In the genomic region with DNA sequence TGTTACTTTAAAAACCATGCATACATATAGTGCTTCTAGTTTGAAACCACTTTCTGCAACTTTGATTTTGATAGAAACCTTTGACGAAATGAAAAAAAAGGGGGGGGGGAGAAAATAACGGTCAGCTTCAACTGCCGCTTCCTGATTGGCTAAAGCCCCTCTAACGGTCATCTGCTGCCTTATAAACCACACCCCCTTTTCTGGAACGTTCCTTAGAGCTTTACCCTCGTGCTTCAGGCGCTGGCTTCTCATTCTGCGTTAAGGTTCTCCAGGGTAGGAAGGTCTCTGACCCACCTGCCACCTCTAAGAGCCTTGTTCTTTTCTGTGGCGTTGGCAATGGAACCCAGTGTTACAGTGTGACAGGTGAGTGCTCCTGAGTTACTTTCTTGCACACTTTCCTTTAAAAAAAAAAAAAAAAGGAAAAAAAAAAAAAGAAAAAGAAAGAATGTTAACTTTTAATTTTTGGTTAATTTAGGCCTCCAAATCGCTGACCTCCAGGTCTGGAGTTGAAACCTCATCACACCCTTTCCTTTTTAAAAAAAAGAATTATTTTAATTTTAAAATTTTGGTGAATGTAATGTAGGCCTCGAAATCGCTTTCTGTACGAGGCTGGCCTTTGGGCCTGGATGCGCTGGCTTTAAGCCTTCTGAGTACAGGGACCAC, we compare ENCODE assay signal across 8 mouse cellular contexts. TPM values are rescaled to one million over a fixed set of nuclear protein-coding genes. Genes with fewer than 3 reads are reported as not detected.
DNase-seq lines count a peak whose midpoint lies in the region; ATAC-seq and TF ChIP-seq lines count a peak whose summit lies in the region.

A gene (plus strand): TSS at position 275 of the 663 bp plus-strand sequence.

- peak within 1 kb of the TSS; percentile 53; the same call in 1 of the 2 replicates for H3K27ac ChIP-seq in kidney, adult 2 months (ENCODE audit: insufficient read depth, low read depth, low read length)
- peak within 1 kb of the TSS; percentile 86 for H3K27ac ChIP-seq in midbrain, postnatal 0 days (ENCODE audit: low read depth, low read length)

- no peak for TF ChIP-seq CTCF in kidney, adult 2 months (conservative IDR thresholded peaks at IDR 0.05; ENCODE audit: insufficient read depth, insufficient read length, low read depth, low read length)
- TF ChIP-seq CTCF in midbrain, postnatal 0 days (IDR thresholded peaks at IDR 0.05), result no peak

- peak within 1 kb of the TSS; percentile 81 for H3K9ac ChIP-seq in midbrain, postnatal 0 days (replicated peaks; ENCODE audit: low read length, poor library complexity, severe bottlenecking)

- DNase-seq in kidney, adult 2 months, result no peak
- DNase-seq in kidney, adult 8-10 months, result no peak
- peak; percentile 11 to 33 for DNase-seq in adrenal gland, adult (ENCODE audit: inconsistent age in 2 of 2, low spot score in 1 of 2)
- DNase-seq in heart, postnatal 10 days, result no peak
- DNase-seq in left cerebral cortex, postnatal 14 days (ENCODE audit: low spot score in 2 of 2), result peak in 1 of 2 experiments; percentile 4
- peak; percentile 10 for DNase-seq in midbrain, postnatal 0 days (ENCODE audit: low spot score)

- 65% methylated on average over 14 of the region's 14 CpGs for WGBS in kidney, adult 2 months
- WGBS in midbrain, postnatal 0 days, result 60% methylated on average over 14 of the region's 14 CpGs

- H3K9me3 ChIP-seq in erythroblast, embryonic 14.5 days (ENCODE audit: control insufficient read depth, low read length), result no peaks in the 10 kb centered on the region
- no peaks in the 10 kb centered on the region for H3K9me3 ChIP-seq in midbrain, postnatal 0 days (ENCODE audit: low read length)

- H3K4me2 ChIP-seq in midbrain, postnatal 0 days (ENCODE audit: low read depth, low read length, poor library complexity, severe bottlenecking), result peak within 1 kb of the TSS; percentile 62

- intact Hi-C loops in heart, postnatal 10 days (cut with DNase I), result loop anchor here (5.0 kb wide), 1 partner anchor 57 kb away; no protein-coding TSS in a partner anchor
- intact Hi-C loops in left cerebral cortex, postnatal 14 days (cut with DNase I), result no loop called here

- no peak for ATAC-seq in midbrain, postnatal 0 days (ENCODE audit: low FRiP score)
- ATAC-seq in frontal cortex, adult (ENCODE audit: low TSS enrichment), result no peak

- no peaks in the 10 kb centered on the region; the same call in 1 of the 2 replicates for H3K36me3 ChIP-seq in kidney, adult 2 months (ENCODE audit: control insufficient read depth, insufficient read depth, low read length)
- peaks cover 16% of the 10 kb centered on the region for H3K36me3 ChIP-seq in erythroblast, embryonic 14.5 days (ENCODE audit: control insufficient read depth)
- 0 out of 2 replicates have a peak, but pooled peaks cover 2% of the 10 kb centered on the region for H3K36me3 ChIP-seq in midbrain, postnatal 0 days (ENCODE audit: insufficient read depth, low read length)

- peaks cover 5% of the 10 kb centered on the region; the same call in 1 of the 2 replicates for H3K4me1 ChIP-seq in kidney, adult 2 months (ENCODE audit: control insufficient read depth, insufficient read depth, low read length)
- peaks cover 24% of the 10 kb centered on the region for H3K4me1 ChIP-seq in erythroblast, embryonic 14.5 days (ENCODE audit: control insufficient read depth)
- peaks cover 2% of the 10 kb centered on the region; the same call in 1 of the 2 replicates for H3K4me1 ChIP-seq in midbrain, postnatal 0 days (ENCODE audit: insufficient read depth, low read length)

- peak within 1 kb of the TSS; percentile 66 for H3K4me3 ChIP-seq in kidney, adult 2 months (ENCODE audit: insufficient read depth, low read depth, low read length)
- peak within 1 kb of the TSS; percentile 95 for H3K4me3 ChIP-seq in erythroblast, embryonic 14.5 days (replicated peaks)
- peak within 1 kb of the TSS; percentile 66 for H3K4me3 ChIP-seq in midbrain, postnatal 0 days (ENCODE audit: low read depth, low read length)

- no peaks in the 10 kb centered on the region for H3K27me3 ChIP-seq in kidney, adult 2 months (replicated peaks; ENCODE audit: control insufficient read depth, insufficient read depth, low read length)
- no peaks in the 10 kb centered on the region for H3K27me3 ChIP-seq in erythroblast, embryonic 14.5 days (ENCODE audit: control insufficient read depth)
- no peaks in the 10 kb centered on the region for H3K27me3 ChIP-seq in midbrain, postnatal 0 days (ENCODE audit: insufficient read depth, low read length)

- no peak for TF ChIP-seq POLR2A in kidney, adult 2 months (IDR thresholded peaks at IDR 0.05; ENCODE audit: low read depth, low read length)

RNA-seq across cellular contexts. Expression of the gene that starts here (rescaled TPM):
- 3.1 and 3.4 TPM in 2 replicates for polyA plus RNA-seq in kidney, adult 2 months (2012; rRNA removed)
- polyA plus RNA-seq in erythroblast, embryonic 14.5 days (2012), result 0.08 and 0.10 TPM in 2 replicates
- 10 to 100 TPM; 35.8 to 40.8 TPM for total RNA-seq in heart, postnatal 10 days (2021)
- total RNA-seq in left cerebral cortex, postnatal 14 days (2021), result 10 to 100 TPM; 49.2 to 54.2 TPM
- total RNA-seq in midbrain, postnatal 0 days (2014; rRNA removed), result 43.2 and 75.4 TPM in 2 replicates
- 13.0 and 16.8 TPM in 2 replicates for polyA plus RNA-seq in midbrain, postnatal 0 days (2015; fragmentation: Nextera tagmentation; extraction: Ambion mirVana)

Comparison
In these comparisons a context has a peak if more than half of its experiments do, and no peak if none do; other contexts are left out.
1. DNase-seq: peak in adrenal gland, adult (2 of 2) and midbrain, postnatal 0 days (single experiment); none in kidney, adult 2 months (single experiment), kidney, adult 8-10 months (0 of 2) and heart, postnatal 10 days (0 of 2).
2. Peak in every context shown above with its lines, with median percentiles within 50 percentile points of each other: H3K4me3 ChIP-seq.